Mouse (Mus musculus) R1 (cell line): ENCODE measurements around the gene Gm10912.
"Not testable (repeated sequence)": the region's sequence is repeated elsewhere in the genome, so short reads cannot be mapped to it uniquely, and the experiment has no call there.

ENCODE experiments used
- DNase-seq: peaks from one replicate; pipeline ENCODE4 v3.0.0-alpha.2; 2018; ENCODE audit warnings: low read depth, low spot score

Gene Gm10912

DNA sequence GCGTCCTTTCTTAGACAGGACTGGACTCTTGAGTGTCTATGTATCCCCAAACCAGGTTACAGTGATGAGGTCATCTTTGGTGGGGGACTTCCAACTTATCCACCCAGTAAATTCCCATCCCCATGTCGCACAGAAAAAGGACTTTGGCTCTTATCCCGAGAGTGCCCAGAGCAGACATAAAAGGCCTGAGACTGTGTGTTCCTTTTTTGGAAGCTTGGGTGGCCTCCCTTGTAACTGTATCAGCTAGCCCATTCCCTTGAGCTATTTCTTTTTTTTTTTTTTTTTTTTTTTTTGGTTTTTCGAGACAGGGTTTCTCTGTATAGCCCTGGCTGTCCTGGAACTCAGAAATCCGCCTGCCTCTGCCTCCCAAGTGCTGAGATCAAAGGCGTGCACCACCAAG, at the start of gene Gm10912:
Gene Gm10912 (plus strand): TSS at position 301 of the 400 bp plus-strand sequence.
- not testable (repeated sequence) for DNase-seq

DNA sequence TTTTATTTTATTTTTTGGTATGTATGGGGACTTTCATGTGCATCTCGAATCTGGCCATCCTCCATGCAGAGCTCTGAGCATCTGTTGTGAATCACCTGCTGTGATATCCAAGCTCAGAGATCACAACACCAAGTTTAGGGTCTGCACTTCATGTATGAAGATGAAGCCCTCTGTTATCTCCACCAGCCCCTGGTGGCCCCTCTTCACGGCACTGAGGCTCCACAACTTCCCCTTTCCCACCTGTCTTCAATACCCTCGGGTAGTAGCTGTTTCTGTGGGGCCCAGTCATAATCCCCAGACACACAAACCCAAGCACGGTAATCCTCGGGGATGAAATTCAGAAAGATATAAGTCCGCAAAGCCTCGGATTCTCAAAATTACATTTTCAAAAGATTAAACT, 42.5 kb upstream of the Gm10912 start:
- no peak for DNase-seq

DNA sequence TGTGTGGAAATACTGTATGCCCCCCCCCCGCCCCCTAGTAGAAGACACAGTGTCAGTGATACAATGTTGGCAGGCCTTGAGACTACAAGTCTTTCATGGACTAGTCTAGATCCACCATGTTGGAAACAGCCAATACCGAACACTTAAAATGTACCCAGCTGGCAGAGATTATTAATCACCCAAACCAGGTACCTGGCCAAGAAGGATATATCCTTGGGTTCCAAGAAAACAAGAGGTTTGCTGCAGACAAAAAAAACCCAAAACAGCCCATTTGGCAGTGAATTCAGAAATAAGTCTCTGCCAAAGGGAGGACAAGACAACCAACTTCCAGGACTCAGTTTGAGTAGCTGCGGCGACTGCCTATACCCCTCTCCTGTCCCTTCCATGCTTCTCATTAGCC, 41.0 kb upstream of the Gm10912 start:
- no peak for DNase-seq

DNA sequence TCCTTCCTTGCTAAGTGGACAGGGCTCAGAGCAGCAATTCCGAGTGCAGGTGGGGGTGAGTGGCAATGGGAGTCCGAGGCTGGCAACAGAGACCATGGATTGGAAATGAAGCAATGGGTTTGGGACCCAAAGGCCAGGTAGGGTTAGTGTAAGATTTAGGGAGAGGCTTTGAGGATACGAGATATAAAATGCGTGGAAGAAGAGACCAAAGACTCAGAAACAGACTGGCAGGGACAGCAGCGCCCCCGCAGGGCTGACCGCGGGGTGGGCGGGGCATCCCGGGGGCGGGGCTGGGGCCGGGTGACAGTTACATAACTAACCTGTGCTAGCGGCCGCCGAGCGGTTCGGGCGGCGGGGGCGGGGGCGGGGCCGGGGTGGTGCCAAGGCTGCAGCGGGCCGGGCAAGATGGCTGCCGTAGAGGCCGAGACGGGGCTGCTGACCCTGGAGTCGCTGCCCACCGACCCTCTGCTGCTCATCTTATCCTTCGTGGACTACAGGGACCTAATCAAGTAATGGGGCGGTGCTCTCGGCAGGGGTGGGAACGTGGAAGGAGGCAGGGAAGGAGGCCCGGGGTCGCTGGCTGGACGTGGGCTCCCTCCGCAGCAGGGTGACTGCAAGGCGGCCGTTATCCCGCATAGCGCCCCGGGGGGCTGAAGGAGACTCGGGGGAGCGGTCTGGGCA, 38.0 kb upstream of the Gm10912 start, which contains the start of gene Fbxo3:
Gene Fbxo3 (plus strand): TSS at position 264 of the 681 bp plus-strand sequence.
- peak; percentile 83 for DNase-seq

DNA sequence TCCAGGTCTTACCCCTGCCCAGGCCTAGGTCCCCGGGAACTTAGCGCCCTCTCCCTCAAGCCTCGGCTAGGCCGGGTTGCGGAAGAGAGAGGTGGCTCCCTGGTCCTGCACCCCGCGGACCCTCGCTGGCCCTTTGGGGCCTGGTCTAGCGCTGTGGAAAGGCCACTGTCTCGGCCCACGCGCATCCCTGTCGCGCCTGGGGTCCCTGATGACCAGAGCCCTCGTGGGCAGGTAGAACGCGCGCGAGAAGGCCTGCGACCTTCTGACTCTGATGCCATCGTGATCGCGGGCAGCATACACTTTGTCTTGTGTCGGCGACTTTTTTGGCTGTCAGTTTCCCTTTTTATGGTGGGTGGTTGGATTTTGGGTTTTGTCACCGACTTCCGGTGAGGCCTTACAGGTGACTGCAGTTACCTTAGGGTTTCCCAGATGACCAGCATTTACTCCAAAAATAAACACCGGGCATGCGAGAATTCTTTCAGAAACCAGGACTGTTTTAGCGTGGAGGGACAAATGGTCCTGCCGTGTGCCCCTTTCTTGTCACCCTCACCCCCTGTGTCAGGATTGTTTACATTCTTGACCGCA, 37.4 kb upstream of the Gm10912 start, which contains the start of gene 4931422A03Rik:
Gene 4931422A03Rik (minus strand): TSS at position 223 of the 585 bp plus-strand sequence.
- DNase-seq, result no peak

DNA sequence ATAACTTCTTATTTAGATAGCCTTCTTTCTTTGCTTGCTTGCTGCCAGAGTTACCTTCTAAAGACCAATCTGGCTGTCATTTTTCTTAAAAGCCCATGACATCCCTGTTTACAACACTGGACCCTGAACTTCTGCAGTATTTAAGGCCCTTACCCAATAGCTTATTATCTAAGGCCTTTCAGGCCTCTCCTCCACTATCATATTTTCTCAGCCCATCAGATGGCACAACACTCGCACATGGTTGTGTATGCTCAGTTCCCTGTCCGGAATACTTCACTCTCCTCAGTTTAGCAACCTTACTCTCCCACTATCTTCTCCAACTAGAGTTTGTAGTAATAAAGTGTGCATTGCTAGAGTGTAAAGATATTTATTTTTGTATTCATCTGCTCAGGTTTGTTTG, 36.6 kb upstream of the Gm10912 start:
- DNase-seq, result no peak

DNA sequence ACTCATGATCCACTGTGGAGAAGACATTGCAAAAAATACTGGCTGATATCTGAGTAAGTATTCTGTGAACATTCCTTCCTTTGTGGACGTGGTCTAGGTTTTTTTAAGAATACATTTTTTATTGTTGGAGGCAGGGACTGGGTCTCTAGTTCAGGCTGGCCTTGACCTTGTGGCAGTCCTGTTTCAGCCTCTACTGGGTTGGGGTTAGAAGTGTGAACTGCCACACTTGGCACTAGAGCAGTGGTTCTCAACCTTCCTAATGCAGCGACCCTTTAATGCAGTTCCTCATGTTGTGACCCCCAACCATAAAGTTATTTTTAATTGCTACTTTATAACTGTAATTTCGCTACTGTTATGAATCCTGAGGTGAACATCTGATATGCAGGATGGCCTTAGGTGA, 35.2 kb upstream of the Gm10912 start:
- no peak for DNase-seq

DNA sequence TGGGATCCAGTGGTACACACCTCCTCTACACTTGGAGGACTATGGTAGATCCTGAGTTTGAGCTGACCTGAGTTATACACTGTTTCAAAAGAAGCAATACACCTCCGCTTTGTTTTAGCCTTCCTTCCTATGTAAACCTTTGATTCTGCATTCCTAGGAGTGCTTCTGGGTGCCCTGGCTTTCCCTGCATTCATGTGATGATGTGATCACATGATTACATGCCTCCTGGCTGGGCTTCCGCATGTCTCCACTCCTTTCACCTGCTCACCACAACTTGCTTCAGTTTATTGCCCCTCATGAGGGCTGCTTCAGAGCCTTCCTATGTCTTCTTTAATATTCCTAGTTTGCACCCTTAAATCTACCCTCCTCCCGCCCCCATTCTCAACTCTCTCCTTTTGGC, 33.6 kb upstream of the Gm10912 start:
- DNase-seq, result peak; percentile 63

DNA sequence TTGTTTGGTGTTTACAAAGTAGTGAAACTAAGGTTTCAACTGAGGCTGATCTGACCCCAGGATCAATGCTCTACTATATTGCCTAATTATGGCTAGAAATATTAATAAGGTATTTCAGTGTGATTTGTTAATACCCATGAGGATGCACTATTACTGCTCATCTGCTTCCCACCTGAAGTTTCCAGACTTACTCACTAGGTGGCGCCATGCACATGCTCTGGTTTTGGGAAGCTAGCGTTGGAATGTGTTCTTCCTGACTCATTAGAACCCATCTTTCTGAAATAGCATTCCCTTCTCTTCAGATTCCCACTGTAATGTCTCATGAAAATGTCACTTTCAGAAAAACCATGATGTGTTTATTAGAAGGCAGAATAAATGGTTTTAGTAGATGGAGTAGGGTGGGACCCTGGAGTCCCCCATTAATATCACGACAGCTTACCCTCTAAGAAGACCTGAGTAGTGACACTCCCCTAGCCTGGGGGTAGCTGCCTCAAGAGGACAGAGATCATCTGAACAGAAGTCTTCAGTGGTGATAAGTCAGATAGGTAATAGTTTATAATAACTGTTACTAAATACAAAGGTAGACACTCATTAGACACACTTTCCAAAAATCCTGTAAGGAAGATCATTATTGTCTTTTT, 30.7 kb upstream of the Gm10912 start:
- peak; percentile 75 for DNase-seq

DNA sequence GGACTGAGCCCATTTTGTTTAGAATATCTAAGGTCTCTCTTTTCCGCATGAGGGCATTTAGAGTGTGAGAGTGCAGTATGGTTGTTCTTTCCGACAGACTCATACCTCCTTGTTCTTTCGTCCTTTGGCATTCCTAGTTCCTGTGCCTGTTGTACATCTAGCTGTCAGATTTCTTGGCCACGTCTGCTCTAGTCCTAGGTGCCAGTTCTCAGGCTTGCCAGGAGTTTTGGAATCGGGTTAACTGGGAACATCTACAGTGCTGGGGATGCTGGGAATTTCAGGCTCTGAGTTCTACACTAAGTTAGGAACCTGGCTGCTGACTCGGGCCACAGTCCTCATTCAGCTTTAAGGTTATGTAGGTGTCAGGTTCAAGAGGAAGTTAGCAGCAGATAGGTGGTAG, 30.0 kb upstream of the Gm10912 start:
- DNase-seq, result no peak

DNA sequence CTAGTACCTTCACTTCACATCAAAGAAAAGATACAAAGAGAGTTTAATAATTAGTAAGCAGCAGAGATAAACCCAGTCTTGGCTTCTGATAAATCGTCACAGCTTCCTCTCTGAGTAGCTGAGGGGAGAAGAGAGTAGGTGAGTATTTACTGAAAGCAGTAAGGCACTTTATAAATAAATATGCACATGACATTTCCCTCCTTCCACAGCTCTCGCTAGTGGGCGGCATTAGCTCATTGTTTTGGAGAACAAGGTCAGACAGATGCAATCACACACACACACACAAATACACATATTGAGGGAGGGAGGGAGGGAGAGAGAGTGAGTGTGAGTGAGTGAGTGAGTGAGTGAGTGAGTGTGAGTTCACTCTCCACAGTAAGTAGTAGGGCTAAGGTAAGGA, 29.3 kb upstream of the Gm10912 start:
- no peak for DNase-seq

DNA sequence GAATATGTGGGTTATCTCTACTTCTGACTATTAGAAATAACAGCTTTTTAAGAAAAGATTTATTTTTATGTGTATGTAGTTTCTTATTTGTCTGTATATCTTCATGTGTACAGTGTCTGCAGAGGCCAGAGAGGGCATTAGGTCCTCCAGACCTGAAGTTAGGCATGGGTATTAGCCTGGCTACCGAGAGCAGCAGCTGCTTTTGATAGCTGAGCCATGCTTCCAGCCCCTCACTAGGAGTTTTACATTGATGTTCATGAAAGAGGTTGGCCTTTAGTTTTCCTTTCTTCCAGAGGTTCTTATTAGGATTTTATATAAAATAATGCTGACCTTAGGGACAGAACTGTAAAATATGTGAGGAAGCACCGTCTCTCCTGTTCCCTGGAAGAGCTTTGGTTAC, 27.4 kb upstream of the Gm10912 start:
- no peak for DNase-seq

DNA sequence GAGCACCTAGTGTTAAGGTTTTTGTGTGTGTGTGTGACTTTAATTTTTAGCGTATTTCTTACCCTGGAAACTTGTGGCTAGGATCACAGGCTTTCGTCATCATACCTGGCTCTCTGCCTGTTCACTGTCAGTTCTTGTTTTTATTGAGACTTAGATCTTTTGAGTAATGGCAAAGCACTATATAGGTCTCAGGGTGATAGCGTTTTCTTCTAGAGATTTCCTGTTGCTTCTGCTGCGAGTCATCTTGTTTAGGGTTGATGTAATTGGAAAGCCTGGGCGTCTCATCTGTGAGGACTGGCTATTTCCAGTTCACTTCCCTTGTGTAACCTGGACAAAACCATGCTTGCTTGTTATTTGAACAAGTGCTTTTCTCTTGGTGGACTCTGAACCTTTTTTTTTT, 24.0 kb upstream of the Gm10912 start:
- no peak for DNase-seq

DNA sequence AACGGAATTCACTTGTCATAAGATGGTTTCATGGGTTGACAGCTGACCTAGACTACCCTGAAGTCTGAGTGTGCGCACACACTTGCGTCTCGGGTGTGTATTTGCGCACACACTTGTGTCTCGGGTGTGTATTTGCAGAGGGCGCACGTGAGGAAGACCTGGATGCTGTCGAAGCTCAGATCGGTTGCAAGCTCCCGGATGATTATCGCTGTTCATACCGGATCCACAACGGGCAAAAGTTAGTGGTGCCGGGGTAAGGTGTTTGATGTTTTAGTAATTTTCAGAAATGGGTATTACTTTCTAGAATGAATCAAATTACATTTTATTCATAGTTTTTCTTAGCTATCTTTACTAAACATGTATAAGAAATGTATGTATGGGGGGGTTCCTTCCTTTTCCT, 22.9 kb upstream of the Gm10912 start:
- DNase-seq, result no peak

DNA sequence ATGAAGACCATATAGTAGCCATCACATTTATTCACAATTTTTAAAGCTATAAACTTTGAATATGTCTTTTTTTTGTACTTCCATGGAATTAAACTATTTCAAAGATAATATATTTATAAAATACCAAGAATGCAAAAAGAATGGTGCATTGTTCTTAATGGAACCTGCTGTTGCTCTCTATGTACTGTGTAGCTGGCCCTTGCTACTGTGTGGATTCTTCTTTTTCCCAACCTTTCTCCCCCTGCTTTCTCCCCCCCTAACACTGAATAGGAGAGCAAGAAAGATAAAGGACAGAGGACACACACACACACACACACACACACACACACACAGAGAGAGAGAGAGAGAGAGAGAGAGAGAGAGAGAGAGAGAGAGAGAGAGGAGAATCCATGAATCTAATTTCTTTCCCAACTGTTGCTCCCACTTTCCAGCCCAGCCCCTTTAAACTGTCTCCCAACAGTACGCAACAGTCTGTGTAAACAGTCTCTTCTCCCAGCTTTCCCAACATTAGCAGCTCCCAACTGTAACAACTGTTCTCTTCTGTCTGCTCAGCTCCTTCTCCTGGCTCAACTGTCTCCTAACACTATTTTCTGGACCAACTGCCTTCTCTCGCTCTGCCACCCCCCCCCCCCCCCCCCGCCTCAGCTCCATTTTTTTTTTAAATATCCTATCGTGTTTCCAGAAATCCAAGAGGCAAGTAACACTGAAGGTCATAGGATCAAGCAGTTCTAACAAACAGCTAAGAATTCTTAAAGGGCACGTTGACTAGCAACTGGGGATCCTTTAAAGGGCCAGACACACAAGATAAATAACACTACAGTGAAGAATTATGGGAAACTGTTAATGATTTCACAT, 21.8 kb upstream of the Gm10912 start:
- no peak for DNase-seq

DNA sequence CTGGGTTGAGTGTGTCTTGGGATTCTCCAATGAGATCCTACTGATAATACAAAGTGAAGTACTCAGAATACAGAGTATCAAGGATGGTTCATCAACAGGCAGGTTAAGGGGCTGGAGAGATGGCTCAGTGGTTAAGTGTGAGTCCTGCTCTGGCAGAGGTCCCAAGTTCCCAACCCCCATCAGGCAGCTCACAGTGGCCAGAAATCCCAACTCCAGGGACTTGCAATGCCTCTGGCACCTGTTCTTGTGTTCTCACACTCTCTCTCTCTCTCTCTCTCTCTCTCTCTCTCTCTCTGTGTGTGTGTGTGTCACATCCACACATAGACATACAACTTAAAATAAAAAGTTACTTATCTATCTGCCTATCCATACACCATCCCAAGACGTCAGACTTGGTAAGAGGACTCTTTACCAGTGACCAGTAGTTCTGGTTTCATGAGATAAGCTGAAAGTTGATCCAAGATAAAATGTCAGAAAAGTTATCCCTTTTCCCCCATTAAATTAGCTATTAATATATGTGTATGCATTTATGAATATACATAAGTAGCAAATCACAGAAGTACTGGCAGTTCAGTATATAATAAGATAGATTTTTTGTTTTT, 21.0 kb upstream of the Gm10912 start:
- no peak for DNase-seq

DNA sequence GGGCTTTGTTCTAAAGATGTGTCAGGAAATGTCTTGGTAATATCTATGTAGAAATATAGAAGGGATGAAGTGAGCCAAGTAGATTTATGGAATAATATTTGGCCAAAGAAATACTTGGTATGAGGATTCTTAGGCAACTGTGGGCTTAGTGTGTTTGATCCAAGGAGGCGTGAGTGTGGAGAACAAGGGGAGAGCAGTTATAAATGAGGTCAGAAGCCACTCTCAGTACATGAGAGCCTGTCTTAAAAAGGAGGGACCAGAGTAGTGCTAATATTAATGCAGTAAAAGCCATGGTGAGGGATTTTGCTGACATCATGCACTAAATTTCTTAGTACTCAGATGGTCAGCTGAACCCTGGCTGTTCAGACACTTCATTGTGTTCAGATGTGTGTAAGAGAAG, 7.2 kb upstream of the Gm10912 start:
- DNase-seq, result no peak

DNA sequence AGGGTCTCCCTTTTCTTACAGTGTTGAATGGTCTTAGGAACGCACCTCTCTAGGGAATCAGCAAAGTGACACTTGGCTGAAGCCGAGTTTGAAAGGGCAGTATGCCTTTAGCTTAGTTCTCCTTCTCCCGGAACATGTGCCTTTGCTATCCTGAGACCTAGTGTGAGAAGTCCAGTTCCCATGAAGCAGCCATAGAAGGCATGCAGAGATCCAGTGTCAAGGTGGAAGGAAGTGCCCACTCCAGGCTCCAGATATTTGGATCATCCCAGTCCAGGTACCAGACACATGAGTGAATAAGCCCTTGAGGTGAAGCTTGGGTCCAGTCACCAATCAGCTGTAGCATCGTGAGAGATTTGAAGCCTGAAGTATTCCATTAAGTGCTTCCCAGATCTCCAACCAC, 6.7 kb upstream of the Gm10912 start:
- DNase-seq, result no peak

DNA sequence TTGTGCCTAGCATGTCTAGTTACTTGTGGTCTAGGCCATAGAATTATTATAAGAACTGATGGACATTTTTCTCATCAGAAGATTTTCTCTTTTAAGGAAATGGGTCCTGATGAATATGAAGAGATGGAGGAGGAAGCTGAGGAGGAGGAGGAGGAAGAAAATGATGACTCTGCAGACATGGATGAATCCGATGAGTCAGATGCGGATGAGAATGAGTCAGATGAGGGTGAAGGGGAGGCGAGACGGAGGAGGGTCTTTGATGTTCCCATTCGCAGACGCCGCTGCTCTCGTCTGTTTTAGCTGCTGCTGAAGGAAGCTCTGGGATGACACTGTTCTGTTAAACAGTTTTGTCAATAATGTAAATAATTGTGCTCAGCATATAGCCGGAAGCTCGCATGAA, 5.8 kb upstream of the Gm10912 start:
- DNase-seq, result no peak

DNA sequence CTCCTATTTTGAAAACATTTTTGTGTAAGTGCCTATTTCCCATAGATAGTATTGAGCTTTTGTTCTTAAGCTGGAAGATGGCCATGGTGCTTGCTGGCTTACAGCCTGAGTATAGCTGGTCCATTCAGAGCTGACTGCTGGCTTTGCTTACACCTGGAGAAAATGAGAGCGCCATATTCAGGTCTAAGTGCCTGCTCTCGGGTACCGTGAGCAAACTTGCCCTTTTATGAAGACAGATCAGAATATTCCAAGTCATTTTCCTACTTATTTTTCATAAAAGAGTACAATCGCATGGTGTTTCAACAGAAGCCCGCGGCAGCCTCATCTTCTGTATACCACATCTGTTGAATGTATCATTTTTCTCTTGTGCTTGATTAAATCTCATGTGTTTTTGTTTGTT, 4.6 kb upstream of the Gm10912 start:
- DNase-seq, result no peak

DNA sequence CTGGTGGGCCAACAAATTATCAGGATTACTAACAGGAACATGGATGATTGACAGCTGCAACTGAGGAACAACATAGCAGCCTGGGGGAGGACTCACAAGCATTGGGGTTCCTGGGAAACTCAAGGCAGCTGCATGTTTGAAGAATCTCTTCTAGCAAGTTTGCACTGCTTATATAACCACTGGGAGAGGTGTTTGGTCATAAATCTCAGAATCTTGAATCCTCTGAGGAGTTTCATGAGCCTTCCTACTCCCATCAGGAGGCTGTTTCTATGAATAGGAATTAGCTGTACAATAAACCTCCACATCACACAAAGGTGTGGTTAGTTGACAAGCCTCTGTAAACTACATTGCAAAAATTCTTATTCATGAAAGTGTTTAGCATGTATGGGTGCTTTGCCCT, 3.0 kb upstream of the Gm10912 start:
- DNase-seq, result no peak

DNA sequence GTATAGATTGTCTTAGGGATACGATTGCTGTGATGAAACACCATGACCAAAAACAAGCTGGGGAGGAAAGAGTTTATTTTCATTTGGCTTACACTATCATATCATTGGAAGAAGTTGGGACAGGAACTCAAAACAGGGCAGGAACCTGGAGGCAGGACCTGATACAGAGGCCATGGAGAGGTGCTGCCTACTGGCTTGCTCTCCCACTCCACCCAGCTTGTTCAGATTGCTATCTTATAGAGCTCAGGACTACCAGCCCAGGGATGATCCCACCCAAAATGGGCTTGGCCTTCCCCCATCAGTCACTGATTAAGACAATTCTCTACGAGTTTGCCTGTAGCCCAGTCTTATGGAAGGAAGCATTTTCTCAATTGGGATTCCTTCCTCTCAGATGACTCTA, 1.5 kb upstream of the Gm10912 start:
- no peak for DNase-seq
